Comparison of ENCODE assay signal across 12 mouse cellular contexts in genomic region chr6:94563203-94563940, GRCm38 (mm10).
DNase-seq lines count a peak whose midpoint lies in the region; ATAC-seq and TF ChIP-seq lines count a peak whose summit lies in the region.
"Had no signal": no experiment of that assay in that cellular context is flagged by ENCODE, and none has a peak within 500 bp of the region (broad histone marks: within the 10 kb centered on the region; RNA-seq: fewer than 3 reads in every experiment).

No protein-coding gene starts in this region.

- CTCF ChIA-PET in Patski (lab: Charles Lee), result interaction anchor here (0.7 to 4.0 kb wide), 12 partner anchors 10 to 135 kb away, joined by 3 to 18 read pairs (median 4); no protein-coding TSS in a partner anchor

- 60% methylated on average over 8 of the region's 8 CpGs for WGBS in heart, adult 2 months

- DNase-seq in heart, adult 2 months, result no peak
- no peak for DNase-seq in heart, postnatal 10 days
- DNase-seq in left cerebral cortex, adult 2 months (ENCODE audit: extremely low spot score in 1 of 2, low spot score in 2 of 2), result no peak
- DNase-seq in left cerebral cortex, adult 11 months (ENCODE audit: low spot score), result no peak
- DNase-seq in A20 (ENCODE audit: low read depth, low spot score) (peak; percentile 14), Patski (ENCODE audit: low read depth, low spot score) (no peak)
- no peak for DNase-seq in natural killer cell, adult 2 months (ENCODE audit: low spot score in 2 of 2)
- DNase-seq in urinary bladder, postnatal 10 days (ENCODE audit: low spot score), result no peak
- DNase-seq: heart, postnatal 4 days; kidney, postnatal 25 days; right cerebral cortex, adult 18-20 months had no signal

- no peaks in the 10 kb centered on the region for H3K36me3 ChIP-seq in heart, adult 2 months (ENCODE audit: control insufficient read depth, insufficient read depth, low read length)

- no peak overlapping the region for H3K4me3 ChIP-seq in heart, adult 2 months
- no peak overlapping the region for H3K4me3 ChIP-seq in left cerebral cortex, adult 2 months

- TF ChIP-seq POLR2A in heart, adult 2 months (IDR thresholded peaks at IDR 0.05; ENCODE audit: insufficient read depth, low read depth, low read length), result no peak

- no peaks in the 10 kb centered on the region for H3K27me3 ChIP-seq in heart, adult 2 months (ENCODE audit: control insufficient read depth, insufficient read depth, low read length)
- no peaks in the 10 kb centered on the region for H3K27me3 ChIP-seq in Patski

- H3K4me1 ChIP-seq in heart, adult 2 months (ENCODE audit: control insufficient read depth, insufficient read depth, low read length), result no peaks in the 10 kb centered on the region

- no peak overlapping the region for H3K9ac ChIP-seq in heart, adult 2 months (ENCODE audit: low read depth, low read length)

- intact Hi-C loops in heart, adult 2 months (cut with DNase I), result no loop called here
- intact Hi-C loops in heart, postnatal 10 days (cut with DNase I), result no loop called here
- intact Hi-C loops in left cerebral cortex, adult 2 months (cut with DNase I), result no loop called here

- POLR2A ChIA-PET in Patski (lab: Charles Lee), result interaction anchor here (0.6 to 0.8 kb wide), 2 partner anchors 42 to 1059 kb away, joined by 3 read pairs; no protein-coding TSS in a partner anchor

- H3K27ac ChIP-seq in heart, adult 2 months, result no peak overlapping the region
- H3K27ac ChIP-seq in left cerebral cortex, adult 2 months, result no peak overlapping the region
- H3K27ac ChIP-seq: macrophage had no signal

- no peak for TF ChIP-seq EP300 in heart, adult 2 months (IDR thresholded peaks at IDR 0.05; ENCODE audit: insufficient read depth, low read depth, low read length)

- no peak for ATAC-seq in Patski

- H3K79me2 ChIP-seq in heart, adult 2 months (replicated peaks; ENCODE audit: control insufficient read depth, insufficient read depth, low read length), result no peaks in the 10 kb centered on the region

- peak; percentile 49 for TF ChIP-seq CTCF in heart, adult 2 months (IDR thresholded peaks at IDR 0.05)
- peak; percentile 52 for TF ChIP-seq CTCF in left cerebral cortex, adult 2 months (IDR thresholded peaks at IDR 0.05)
- peak; percentile 67 for TF ChIP-seq CTCF in Patski (IDR thresholded peaks at IDR 0.05)

- in situ Hi-C loops in Patski (cut with MboI; ENCODE audit: low pct_unique_long_range_greater_than_20kb), result no loop called here
